Mouse (Mus musculus) urinary bladder, postnatal 14 days (tissue): ENCODE data around the gene Cpne1.
"Not testable (repeated sequence)": the region's sequence is repeated elsewhere in the genome, so short reads cannot be mapped to it uniquely, and the experiment has no call there.

Source experiments
- DNase-seq: peaks from one replicate; pipeline ENCODE4 v3.0.0; 2021; ENCODE audit warnings: low spot score

The Cpne1 gene

DNA sequence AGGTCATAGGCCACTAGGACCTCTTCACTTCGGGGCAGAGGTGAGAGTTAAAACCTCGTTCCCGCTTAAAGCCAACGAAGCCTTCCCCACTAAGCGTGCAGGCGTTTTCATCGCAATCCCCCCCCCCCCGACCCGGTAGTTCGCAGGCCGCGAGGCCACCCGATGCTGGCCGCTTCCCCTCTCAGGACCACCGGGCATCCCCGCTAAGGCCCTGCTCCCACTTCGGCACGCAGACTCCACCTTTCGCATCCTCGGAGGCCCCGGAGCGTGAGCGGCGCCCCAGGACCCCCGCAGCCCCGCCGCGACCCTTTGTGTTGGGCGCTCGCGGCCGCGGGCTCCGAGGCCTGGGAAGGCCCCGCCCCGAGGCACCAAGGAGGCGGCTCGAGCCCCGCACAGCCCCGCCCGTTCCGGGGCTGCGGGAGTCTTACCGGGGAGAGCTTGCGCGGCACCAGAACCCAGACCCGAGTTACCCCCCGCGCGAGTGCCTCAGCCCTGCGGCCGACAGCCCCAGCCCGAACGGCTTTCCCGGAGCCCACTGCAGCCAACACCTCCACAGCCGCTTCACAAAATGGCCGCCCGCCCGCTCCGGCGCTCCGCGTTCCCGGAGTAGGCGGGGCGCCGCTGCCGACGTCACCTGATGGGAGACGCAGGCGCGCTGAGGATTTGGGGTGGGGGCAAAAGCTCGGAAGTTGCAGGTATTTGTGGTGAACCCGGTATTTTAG, at the start of gene Cpne1, which contains the start of gene Rbm12:
TSS of gene Cpne1 (minus strand) at position 608 of the 722 bp plus-strand sequence.
TSS of gene Rbm12 (minus strand) at position 621 of the 722 bp plus-strand sequence.
- DNase-seq = peak; percentile 91

DNA sequence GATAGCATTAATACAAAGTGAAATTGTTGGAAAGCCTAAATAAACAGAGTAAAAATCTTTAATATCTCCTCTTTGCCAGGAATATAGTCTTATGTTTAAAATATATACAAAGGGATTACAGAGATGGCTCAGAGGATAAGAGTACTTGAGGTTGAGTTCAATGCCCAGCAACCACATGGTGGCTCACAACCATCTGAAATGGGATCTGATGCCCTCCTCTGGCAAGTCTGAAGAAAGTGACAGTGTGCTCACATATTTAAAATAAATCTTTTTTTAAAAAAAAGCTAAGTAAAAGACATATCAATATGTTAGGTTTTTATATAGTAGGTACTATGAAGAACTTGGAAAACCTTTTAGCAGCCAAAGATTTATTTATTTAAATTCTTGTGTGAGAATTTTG, 39.8 kb upstream of the Cpne1 start:
- no peak for DNase-seq

DNA sequence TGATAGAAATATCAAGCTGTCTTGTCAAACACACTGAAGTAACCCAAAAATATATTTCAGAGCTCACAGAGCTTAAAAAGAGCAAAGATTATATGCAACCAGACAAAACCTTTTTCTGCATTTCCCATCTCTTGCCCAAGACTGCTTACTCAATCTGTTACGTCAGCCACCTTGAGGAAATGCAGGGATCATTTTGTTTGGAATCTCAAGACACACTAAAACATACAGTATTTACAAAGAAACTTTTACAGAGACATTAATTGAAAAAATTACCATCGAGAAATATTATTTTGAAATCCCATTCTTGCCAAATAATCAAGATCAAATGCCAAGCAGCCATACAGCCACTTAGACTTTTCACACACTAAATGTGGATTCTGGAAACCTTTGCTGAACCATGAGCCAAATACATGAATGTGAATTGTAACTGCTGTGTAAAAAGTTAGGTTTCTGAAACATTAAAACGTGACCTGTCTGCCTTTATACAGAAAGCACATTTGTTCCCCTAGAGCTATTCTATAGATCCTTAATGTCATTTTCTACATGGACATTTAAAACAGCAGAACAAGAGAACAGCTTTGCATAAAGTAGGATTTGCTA, 35.7 kb upstream of the Cpne1 start:
- no peak for DNase-seq

DNA sequence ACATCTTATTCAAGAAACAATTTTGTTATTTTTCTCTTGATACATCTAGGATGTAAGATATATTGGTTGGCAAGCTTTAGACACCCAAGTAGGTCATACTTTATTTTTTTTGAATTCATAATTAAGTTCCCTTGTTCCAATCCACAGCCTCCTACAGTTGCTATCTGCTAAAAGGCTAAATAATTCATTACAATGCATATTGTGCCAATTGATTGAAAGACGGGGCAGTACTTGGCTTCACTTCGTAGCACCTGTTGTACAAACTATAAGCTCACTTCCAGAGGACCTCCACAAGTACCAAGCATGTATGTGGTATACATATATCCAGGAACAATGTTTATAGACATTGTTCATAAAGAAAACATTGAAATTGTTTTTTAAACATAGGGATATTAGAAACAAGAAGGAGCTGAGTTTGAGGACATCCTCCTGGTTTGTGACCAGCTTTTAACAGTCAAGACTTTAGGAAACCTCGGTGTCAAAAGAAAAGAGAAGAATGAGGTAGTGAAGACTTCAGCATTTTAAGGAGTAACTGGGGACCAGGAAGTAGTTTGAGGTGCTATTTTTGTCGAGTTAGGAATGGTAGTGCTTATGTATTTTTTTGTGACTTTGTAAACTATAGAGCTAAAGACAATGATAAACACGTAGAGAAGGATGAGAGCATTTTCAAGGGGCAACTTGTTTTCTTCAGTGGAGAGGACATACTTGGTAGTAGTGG, 34.7 kb upstream of the Cpne1 start:
- DNase-seq = no peak

DNA sequence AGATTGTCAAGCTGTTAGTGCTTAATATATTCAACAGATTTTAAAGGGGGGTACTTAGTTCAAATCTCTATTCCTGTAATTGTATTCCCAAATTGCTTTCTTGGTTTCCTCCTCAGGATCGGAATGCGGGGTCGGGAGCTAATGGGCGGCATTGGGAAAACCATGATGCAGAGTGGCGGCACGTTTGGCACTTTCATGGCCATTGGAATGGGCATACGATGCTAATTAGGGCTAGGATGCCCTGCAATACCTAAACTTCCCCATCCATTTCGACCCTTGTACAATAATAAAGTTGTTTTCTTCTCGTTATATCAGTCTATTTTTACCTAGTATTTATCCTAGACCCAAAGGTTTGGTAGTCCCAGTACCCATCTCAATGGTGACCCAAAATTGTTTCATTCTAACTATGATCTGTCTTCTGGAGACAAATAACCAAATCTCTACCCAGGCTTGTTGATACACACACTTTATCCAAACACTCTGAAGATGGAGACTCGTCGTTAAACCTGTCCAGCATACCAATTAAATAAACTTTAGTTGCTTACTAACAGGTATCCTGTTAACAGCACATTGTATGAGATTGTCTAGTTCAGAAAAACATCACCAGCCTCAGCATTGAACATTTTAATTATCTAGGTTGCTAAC, 33.8 kb upstream of the Cpne1 start:
- no peak for DNase-seq

DNA sequence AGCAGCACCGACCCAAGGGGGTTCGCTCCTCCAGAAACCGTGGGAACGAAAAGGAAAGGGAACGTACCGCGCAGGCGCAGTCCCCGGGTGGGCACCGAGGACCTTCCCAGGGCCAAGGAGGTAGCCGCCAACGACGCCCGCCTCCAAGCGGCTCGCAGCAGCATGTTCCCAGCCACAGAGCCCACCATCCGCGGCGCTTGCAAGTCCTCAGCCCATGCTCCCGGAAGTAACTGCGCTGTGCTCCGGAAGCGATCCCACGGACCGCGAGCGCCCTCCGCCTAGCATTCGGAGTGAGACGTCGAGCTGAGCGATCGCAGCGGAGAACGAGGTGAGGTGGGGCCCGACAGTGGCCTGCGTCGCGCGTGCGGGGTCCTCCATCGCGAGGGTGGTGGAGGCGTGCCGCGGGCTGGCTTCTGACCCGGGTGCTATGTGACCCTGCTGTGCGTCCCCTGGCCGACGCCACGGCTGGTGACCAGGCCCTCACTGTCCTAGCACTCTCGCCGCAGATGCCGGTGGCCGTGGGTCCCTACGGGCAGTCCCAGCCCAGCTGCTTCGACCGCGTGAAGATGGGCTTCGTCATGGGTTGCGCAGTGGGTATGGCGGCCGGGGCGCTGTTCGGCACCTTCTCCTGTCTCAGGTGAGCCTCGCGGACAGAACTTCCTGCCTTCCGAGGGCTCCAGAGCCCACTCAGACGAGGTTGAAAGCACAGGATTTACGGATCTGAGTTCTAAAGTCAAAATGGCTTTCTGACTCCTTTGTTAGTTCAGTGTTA, 32.4 kb upstream of the Cpne1 start, which contains the start of the genes Romo1 and Nfs1:
TSS of gene Romo1 (plus strand) at position 87 of the 772 bp plus-strand sequence.
TSS of gene Nfs1 (minus strand) at position 234 of the 772 bp plus-strand sequence.
- DNase-seq = peak; percentile 91

GRCm38 (mm10) chr2:156143367-156143766, 31.6 kb upstream of the Cpne1 start:
- DNase-seq = no peak

DNA sequence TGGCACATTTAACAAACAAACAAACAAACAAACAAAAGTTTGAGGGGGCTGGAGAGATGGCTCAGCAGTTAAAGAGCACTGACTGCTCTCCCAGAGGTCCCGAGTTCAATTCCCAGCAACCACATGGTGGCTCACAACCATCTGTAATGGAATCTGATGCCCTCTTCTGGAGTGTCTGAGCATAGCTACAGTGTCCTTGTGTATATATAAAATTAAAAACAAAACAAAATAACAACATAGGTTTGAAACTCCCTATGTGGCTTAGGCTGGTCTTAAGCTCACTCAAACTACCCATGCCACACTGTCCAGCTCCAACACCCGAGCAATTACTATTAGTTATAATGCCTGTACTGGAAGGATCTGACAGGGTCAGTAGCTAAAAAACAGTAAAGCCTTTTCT, 31.1 kb upstream of the Cpne1 start:
- DNase-seq = no peak

GRCm38 (mm10) chr2:156135695-156136094, 23.9 kb upstream of the Cpne1 start:
- no peak for DNase-seq

DNA sequence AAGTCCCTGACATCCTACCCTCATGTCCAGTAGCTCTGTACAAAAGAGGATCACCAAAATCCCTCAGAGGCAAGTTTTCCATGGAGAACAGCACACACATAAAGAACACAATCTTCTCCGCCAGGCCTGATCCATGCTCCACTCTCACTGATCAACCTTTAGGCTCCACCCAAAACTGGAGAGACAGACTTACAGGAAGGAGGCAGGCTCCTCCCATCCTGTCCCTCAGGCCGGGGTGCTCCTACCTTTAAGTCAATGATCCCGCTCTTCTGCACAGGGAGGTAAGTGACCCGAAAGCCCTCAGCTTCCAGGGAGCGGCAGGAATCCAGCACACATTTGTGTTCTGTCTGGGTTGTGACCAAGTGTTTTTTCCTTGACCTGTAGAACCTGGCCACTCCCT, 22.4 kb upstream of the Cpne1 start:
- no peak for DNase-seq

GRCm38 (mm10) chr2:156126992-156127391, 15.2 kb upstream of the Cpne1 start, which contains the start of gene Gm28036:
TSS of gene Gm28036 (minus strand) at chr2:156127092.
- no peak for DNase-seq

DNA sequence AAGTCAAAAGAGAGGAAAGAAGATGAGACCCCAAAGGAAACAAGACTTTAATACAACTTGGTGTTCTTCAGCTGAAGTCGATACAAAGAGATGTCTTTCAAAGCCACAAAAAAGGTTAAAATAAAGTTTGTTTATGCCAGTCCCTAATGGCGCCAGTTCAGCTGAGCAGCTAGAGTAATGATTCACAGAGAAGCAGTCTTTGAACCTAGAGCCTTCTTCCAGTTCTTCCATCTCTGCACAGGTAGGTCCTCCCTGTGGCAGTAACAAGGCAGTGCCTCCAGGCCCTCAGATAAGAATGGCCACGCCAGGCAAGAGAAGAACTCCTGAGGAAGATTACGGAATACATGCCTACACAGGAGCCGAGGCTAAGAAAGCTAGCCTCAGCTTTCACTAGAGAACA, 12.0 kb upstream of the Cpne1 start:
- no peak for DNase-seq

- DNase-seq = no peak
Measured at GRCm38 (mm10) chr2:156119566-156119965, 7.8 kb upstream of the Cpne1 start.

- not testable (repeated sequence) for DNase-seq
Measured at GRCm38 (mm10) chr2:156112080-156112423, 287 bp upstream of the Cpne1 start.

DNA sequence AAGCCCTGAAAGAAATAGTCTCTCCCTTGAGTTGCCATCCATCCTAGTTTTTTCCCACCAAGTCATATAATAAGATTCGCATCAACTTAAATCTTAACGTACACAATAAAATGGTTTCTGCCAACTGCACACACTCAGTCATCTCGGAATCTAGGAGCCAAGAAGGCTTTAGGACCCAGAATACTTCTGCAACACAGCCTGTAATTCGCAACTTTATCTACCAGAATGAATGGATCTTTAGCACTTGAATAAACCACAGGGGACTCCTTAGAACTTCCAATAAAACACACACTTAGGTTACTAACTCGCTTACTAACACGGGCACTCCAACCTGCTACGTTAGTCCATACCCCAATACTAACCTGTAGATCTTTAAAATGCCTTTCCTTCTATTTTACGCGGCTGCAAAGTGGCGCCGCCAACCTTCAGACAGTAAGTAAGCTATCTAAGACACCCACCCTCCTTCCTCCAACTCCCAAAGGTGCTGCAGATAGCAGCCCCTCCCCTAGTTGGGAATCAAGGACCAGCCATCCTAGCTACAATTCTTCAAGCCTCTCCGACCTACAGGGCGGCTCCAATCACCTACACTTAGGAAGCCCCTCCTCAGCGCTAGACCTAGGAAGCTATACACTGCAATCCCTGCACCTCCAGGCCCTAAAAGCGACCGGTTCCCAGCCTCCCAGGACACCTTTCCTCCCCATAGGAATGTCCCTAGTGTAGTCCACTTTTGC, 973 bp downstream of the Cpne1 start:
- no peak for DNase-seq

- DNase-seq = no peak
Measured at GRCm38 (mm10) chr2:156091926-156092325, 19.8 kb downstream of the Cpne1 start.

- no peak for DNase-seq
Measured at GRCm38 (mm10) chr2:156089799-156090198, 22.0 kb downstream of the Cpne1 start.

- DNase-seq = no peak
Measured at GRCm38 (mm10) chr2:156087391-156088110, 24.2 kb downstream of the Cpne1 start.

DNA sequence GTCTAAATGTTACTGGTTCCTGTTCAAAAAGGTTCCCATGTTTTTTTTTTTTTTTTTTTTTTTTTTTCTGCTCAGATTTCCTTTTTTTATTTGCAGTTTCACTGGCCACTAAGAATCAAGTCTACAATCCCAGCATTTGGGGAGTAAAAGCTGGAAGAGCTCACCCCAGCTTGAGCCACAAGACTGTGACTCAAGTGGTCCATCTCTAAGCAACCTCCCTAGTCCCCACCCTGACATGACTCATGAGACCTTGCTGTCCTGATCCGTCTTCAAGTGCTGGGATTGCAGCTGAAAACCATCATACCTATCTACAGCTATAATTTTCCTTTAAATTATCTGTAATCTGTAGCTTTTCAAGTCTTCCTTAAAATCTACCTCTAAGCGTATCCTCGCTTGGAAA, 27.2 kb downstream of the Cpne1 start:
- DNase-seq = no peak

DNA sequence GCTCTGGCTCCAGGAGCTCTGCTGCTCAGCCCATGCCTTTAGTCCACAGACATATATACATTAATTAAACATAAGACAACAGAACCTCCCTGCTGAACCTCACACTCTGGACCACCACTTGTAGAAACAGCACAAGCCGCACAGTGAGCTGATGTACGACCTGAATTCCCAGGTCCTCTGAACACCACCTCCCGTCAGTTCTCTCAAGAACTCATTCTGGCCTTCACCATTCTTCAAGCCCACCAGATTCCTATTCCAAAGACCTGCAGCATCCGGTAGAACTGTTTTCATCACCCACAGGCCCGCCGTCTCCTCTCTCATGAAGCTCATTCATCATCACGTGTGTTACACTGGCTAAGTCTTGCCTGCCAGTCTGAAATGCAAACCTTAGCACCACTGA, 31.4 kb downstream of the Cpne1 start:
- no peak for DNase-seq
